Mouse (Mus musculus): ENCODE data around the gene Olfr1393. TPM values are rescaled to one million over a fixed set of nuclear protein-coding genes. Genes with fewer than 3 reads are reported as not detected.

The Olfr1393 gene
- total RNA-seq (2021) (under 1 TPM; 0.39 TPM), polyA plus RNA-seq (2012; rRNA removed) (1.8 and 2.1 TPM in 2 replicates)
- long read RNA-seq = 0 reads

DNA sequence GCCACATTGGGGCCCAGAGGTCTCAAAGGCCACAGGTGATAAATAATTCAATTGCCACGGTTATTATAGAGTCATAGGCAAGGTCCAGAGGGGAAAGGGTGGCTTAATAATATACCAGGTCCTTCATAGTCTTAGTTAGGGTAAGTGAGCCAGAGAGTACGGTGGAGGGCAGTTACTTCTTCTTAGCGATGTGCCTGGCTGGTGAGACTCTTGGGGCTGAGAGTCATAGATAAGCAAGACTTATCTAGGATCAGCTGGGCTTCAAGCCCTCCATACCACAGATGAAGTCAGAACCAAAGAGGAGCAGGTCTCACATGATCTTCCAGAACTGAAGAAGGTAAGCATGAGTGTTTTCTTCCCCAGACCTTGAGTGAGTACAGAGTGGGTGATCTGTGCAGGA lies at the start of gene Olfr1393:
TSS of gene Olfr1393 (plus strand) at position 83 of the 400 bp plus-strand sequence.
- Histone ChIP-seq H3K4me1 (ENCODE audit: control insufficient read depth, insufficient read depth, low read length) (no peaks in the 10 kb centered on the region), H3K4me3 (no peak within 1 kb of the TSS), H3K79me2 (replicated peaks; ENCODE audit: control insufficient read depth, insufficient read depth, low read length) (no peaks in the 10 kb centered on the region), H3K9ac (ENCODE audit: low read depth, low read length) (no peak within 1 kb of the TSS), H3K27ac (no peak within 1 kb of the TSS), H3K27me3 (ENCODE audit: control insufficient read depth, insufficient read depth, low read length) (no peaks in the 10 kb centered on the region), H3K36me3 (ENCODE audit: control insufficient read depth, insufficient read depth, low read length) (no peaks in the 10 kb centered on the region)
- no peak for DNase-seq
- WGBS = 76% methylated on average over 3 of the region's 3 CpGs
- TF ChIP-seq CTCF (IDR thresholded peaks at IDR 0.05) = no peak
- no peak for TF ChIP-seq EP300 (IDR thresholded peaks at IDR 0.05; ENCODE audit: insufficient read depth, low read depth, low read length)
- no peak for TF ChIP-seq POLR2A (IDR thresholded peaks at IDR 0.05; ENCODE audit: insufficient read depth, low read depth, low read length)
- intact Hi-C loops (cut with DNase I) = no loop called here

DNA sequence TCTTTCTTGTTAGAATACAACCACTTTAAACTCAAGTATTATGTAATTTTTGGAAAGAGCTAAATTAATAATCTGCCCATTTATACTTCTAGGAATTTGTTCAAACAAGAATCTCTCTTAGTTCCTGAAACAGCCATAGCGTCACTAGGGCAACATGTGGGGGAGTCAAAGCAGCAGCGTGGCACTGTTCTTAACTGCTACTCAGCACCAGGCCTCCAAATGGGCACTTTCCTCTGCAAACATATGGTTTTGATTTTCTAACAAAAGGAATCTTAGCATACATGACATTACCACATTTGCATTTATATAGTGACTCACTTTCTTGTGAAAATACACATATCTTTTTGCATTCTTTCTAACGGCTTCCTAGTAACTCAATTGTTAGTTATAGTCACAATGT lies 45.3 kb upstream of the Olfr1393 start:
- no peaks in the 10 kb centered on the region for H3K79me2 ChIP-seq (replicated peaks; ENCODE audit: control insufficient read depth, insufficient read depth, low read length)
- H3K9ac ChIP-seq (ENCODE audit: low read depth, low read length) = no peak overlapping the region
- H3K4me1 ChIP-seq (ENCODE audit: control insufficient read depth, insufficient read depth, low read length) = no peaks in the 10 kb centered on the region; the same call in 1 of the 2 replicates
- no peaks in the 10 kb centered on the region for H3K36me3 ChIP-seq (ENCODE audit: control insufficient read depth, insufficient read depth, low read length)
- H3K4me3 ChIP-seq = no peak overlapping the region
- TF ChIP-seq POLR2A (IDR thresholded peaks at IDR 0.05; ENCODE audit: insufficient read depth, low read depth, low read length) (no peak), CTCF (IDR thresholded peaks at IDR 0.05) (no peak), EP300 (IDR thresholded peaks at IDR 0.05; ENCODE audit: insufficient read depth, low read depth, low read length) (no peak)
- H3K27ac ChIP-seq = no peak overlapping the region
- intact Hi-C loops (cut with DNase I) = no loop called here
- 77% methylated on average over 3 of the region's 3 CpGs for WGBS
- no peaks in the 10 kb centered on the region for H3K27me3 ChIP-seq (ENCODE audit: control insufficient read depth, insufficient read depth, low read length)
- no peak for DNase-seq

DNA sequence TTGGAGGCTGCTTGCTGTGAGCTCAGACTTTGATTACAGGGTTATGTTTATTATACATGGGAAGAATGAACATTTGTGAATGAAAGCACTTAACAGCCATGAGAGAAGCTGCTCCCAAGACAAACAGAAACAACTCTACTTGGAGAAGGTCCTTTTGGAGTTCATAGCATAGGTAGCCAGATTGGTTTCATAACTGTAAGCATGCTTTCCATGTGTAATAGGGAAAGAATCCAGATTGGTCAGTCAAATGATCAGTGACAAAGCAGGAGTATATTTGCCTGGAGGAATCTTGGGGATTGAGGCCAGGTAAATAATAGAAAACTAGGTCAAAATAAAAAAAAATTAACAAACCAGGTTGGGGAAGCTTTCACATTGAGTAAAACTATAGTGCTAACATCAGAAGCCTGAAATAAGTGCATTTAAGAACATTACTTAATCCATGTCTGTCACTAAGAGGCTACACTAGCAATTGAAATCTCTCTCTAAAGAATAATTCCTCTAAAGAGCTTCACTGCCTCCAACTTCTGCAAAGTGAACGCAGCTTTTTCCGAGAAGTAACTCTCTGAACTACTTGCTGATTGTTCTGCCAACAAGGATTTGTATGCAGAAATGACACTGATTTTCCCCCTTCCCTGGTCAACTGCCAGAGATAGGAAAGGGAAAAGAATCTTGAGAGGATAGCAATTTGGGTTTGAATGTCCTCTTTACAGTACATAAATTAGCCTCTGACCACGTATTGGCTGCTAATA lies 42.5 kb upstream of the Olfr1393 start:
- WGBS = 57% methylated on average over 3 of the region's 3 CpGs

DNA sequence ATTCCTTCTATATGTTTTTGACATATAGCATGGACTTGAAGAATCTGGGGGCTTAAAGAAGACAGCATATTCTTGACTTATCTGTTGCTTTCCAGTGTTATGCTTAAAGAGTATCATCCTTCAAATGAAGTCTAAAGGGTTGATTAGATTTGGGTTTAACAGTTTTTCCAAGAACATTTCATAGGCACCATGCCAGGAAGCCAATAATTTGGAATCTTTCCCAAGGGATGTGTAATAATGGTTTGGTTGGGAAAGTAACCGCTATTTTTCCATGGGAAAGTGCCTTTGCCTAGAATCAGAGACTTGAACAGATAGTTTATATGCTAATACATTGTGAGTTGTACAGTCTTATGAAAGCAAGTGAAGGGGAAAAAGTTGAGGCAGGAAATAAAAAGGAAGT lies 41.2 kb upstream of the Olfr1393 start:
- 30% methylated on average over 1 of the region's 1 CpGs for WGBS
- TF ChIP-seq CTCF (IDR thresholded peaks at IDR 0.05) = no peak
- TF ChIP-seq EP300 (IDR thresholded peaks at IDR 0.05; ENCODE audit: insufficient read depth, low read depth, low read length) = no peak
- TF ChIP-seq POLR2A (IDR thresholded peaks at IDR 0.05; ENCODE audit: insufficient read depth, low read depth, low read length) = no peak
- DNase-seq = no peak
- H3K79me2 ChIP-seq (replicated peaks; ENCODE audit: control insufficient read depth, insufficient read depth, low read length) = no peaks in the 10 kb centered on the region
- H3K27ac ChIP-seq = peak overlapping the region; percentile 36; the same call in 1 of the 2 replicates
- H3K4me3 ChIP-seq = no peak overlapping the region
- intact Hi-C loops (cut with DNase I) = no loop called here
- no peaks in the 10 kb centered on the region for H3K27me3 ChIP-seq (ENCODE audit: control insufficient read depth, insufficient read depth, low read length)
- no peak overlapping the region for H3K9ac ChIP-seq (ENCODE audit: low read depth, low read length)
- peaks cover 1% of the 10 kb centered on the region for H3K4me1 ChIP-seq (ENCODE audit: control insufficient read depth, insufficient read depth, low read length)
- H3K36me3 ChIP-seq (ENCODE audit: control insufficient read depth, insufficient read depth, low read length) = no peaks in the 10 kb centered on the region

More for the DNA sequence above, 42.5 kb upstream of the Olfr1393 start:
- Histone ChIP-seq H3K36me3 (ENCODE audit: control insufficient read depth, insufficient read depth, low read length) (no peaks in the 10 kb centered on the region), H3K79me2 (replicated peaks; ENCODE audit: control insufficient read depth, insufficient read depth, low read length) (no peaks in the 10 kb centered on the region), H3K4me1 (ENCODE audit: control insufficient read depth, insufficient read depth, low read length) (no peaks in the 10 kb centered on the region; the same call in 1 of the 2 replicates), H3K9ac (ENCODE audit: low read depth, low read length) (no peak overlapping the region), H3K27ac (no peak overlapping the region), H3K4me3 (no peak overlapping the region), H3K27me3 (ENCODE audit: control insufficient read depth, insufficient read depth, low read length) (no peaks in the 10 kb centered on the region)
- intact Hi-C loops (cut with DNase I) = no loop called here
- no peak for DNase-seq
- TF ChIP-seq POLR2A (IDR thresholded peaks at IDR 0.05; ENCODE audit: insufficient read depth, low read depth, low read length) (no peak), CTCF (IDR thresholded peaks at IDR 0.05) (no peak), EP300 (IDR thresholded peaks at IDR 0.05; ENCODE audit: insufficient read depth, low read depth, low read length) (no peak)

DNA sequence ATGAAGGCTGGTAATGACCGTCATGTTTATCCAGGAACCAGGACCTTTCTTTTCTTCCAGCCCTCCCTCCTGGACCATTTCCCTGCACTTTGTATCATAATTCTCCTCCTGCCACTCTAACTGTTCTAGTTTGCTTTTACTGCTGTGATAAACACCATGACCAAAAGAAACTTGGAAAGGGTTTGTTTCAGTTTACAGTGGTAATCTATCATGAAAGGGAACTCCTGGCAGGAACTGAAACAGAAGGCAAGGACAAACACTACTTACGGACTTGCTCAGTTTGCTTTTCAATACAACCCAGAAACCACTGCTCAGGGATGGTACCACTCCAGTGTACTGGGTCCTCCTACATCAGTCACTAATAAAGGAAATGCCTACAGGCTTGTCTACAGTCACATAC lies 40.6 kb upstream of the Olfr1393 start:
- no peak for TF ChIP-seq POLR2A (IDR thresholded peaks at IDR 0.05; ENCODE audit: insufficient read depth, low read depth, low read length)
- TF ChIP-seq CTCF (IDR thresholded peaks at IDR 0.05) = no peak
- TF ChIP-seq EP300 (IDR thresholded peaks at IDR 0.05; ENCODE audit: insufficient read depth, low read depth, low read length) = no peak
- H3K27me3 ChIP-seq (ENCODE audit: control insufficient read depth, insufficient read depth, low read length) = no peaks in the 10 kb centered on the region
- H3K79me2 ChIP-seq (replicated peaks; ENCODE audit: control insufficient read depth, insufficient read depth, low read length) = no peaks in the 10 kb centered on the region
- intact Hi-C loops (cut with DNase I) = no loop called here
- no peak for DNase-seq
- H3K9ac ChIP-seq (ENCODE audit: low read depth, low read length) = no peak overlapping the region
- peak overlapping the region; percentile 36; the same call in 1 of the 2 replicates for H3K27ac ChIP-seq
- 34% methylated on average over 2 of the region's 2 CpGs for WGBS
- H3K4me3 ChIP-seq = no peak overlapping the region
- H3K36me3 ChIP-seq (ENCODE audit: control insufficient read depth, insufficient read depth, low read length) = no peaks in the 10 kb centered on the region
- H3K4me1 ChIP-seq (ENCODE audit: control insufficient read depth, insufficient read depth, low read length) = peaks cover 3% of the 10 kb centered on the region

DNA sequence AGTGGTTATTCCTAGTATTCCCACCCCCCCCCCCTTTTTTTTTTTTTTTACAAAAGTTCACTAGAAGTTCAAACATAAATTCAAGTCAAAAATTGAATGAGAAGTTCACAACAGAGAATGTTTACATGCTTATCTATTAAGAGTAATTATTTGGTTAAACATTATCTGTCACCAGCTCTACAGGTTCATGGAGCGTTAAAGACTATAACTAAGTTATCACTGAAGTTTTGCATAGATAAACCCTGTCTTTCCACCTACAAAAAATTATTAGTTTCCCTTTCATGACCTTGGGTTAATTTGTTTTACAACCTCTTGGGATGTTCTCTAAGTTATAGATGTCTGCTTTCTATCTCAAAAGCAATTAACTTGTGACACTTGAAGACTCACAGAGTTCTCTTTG lies 37.8 kb upstream of the Olfr1393 start:
- 88% methylated on average over 1 of the region's 1 CpGs for WGBS
- intact Hi-C loops (cut with DNase I) = no loop called here
- no peak overlapping the region for H3K27ac ChIP-seq
- no peak for TF ChIP-seq EP300 (IDR thresholded peaks at IDR 0.05; ENCODE audit: insufficient read depth, low read depth, low read length)
- TF ChIP-seq CTCF (IDR thresholded peaks at IDR 0.05) = no peak
- no peak for TF ChIP-seq POLR2A (IDR thresholded peaks at IDR 0.05; ENCODE audit: insufficient read depth, low read depth, low read length)
- no peak overlapping the region for H3K9ac ChIP-seq (ENCODE audit: low read depth, low read length)
- no peak overlapping the region for H3K4me3 ChIP-seq
- H3K27me3 ChIP-seq (ENCODE audit: control insufficient read depth, insufficient read depth, low read length) = no peaks in the 10 kb centered on the region
- H3K79me2 ChIP-seq (replicated peaks; ENCODE audit: control insufficient read depth, insufficient read depth, low read length) = no peaks in the 10 kb centered on the region
- no peak for DNase-seq
- peaks cover 2% of the 10 kb centered on the region; the same call in 1 of the 2 replicates for H3K36me3 ChIP-seq (ENCODE audit: control insufficient read depth, insufficient read depth, low read length)
- peaks cover 8% of the 10 kb centered on the region for H3K4me1 ChIP-seq (ENCODE audit: control insufficient read depth, insufficient read depth, low read length)
